Mouse (Mus musculus) embryonic stem cell, embryonic (primary cell): Measurements from ENCODE around the gene 1700016K19Rik.

ENCODE experiments used
- CTCF ChIA-PET, 4 experiments: fragments of 300-600 bp in 2 of 4; fragments of 350-600 bp in 2 of 4; sonication (Branson Sonifier 250); formaldehyde crosslinking; loops; one replicate each; lab custom pipeline; 2022; ENCODE audit warnings: inconsistent platforms in 2 of 4; lab: Charles Lee
- POLR2A ChIA-PET, 4 experiments: fragments of 300-600 bp in 2 of 4; fragments of 350-600 bp in 2 of 4; sonication (Branson Sonifier 250); formaldehyde crosslinking; loops; one replicate each; lab custom pipeline; 2022; ENCODE audit warnings: antibody characterized with exemption in 4 of 4, inconsistent platforms in 1 of 4; lab: Charles Lee

1700016K19Rik gene

DNA sequence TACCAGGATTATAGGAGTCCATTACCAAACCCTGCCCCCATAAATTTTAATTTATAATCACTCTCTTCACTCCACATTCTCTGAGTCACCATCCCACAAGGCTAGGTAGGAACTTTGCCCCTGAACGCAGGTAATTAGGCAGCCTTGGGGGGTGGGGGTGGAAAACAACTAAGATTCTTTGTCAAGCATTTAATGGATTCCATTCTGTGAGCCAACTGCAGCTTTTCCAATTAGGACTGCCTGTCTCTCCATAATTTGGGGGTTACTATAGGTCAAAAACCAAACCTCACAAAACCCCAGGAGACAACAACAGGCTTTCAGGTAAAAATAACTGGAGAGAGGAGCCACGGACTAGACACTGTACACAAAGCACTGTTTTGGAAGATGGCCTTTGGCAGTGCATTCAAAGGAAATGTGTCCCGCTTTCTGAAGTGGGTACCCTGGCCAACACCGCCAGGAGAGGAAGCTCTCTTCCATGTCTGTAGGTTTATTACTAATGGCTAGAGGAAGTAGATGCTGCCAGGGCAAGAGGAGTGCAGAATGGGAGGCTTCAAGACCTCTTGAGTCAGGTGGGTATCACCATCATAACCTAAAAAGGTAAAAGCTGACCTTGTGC lies 41.2 kb downstream of the 1700016K19Rik start:
- CTCF ChIA-PET = interaction anchor here in 1 of 4 experiments (0.5 kb wide), 1 partner anchor 107 kb away, joined by 11 read pairs; no protein-coding TSS in a partner anchor

DNA sequence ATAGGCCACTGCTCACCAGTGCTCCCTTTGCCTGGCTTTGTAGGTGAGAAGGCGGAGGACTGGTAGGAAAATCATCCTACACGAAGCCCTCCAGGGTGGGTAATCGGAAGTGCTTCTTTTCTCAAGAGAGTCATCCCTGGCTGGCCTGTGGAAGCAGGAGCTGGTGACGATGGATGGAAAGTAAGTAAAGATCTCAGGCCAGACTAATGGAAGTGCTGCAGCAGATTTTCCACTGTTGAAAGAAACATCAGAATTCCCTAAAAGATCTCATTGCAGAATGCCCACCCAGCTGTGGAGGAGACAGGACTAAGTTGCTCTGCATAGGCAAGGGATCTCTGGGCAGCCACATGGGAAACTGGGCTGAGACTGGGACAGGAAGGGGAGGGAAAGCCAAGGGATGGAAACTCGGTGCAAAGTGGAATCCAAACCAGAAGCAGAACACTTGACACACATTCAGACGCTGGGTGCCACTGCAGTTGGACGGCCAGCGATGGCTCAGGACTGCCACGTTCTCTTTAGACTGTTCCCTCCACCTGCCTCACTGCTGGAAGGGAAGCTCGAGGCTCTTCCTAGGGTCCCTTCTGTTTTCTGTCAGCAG lies 42.4 kb downstream of the 1700016K19Rik start:
- ChIA-PET CTCF (interaction anchor here in 1 of 4 experiments (0.8 kb wide), 1 partner anchor 39 kb away, joined by 3 read pairs; no protein-coding TSS in a partner anchor), POLR2A (no interaction called here)

More for the DNA sequence above, 41.2 kb downstream of the 1700016K19Rik start:
- POLR2A ChIA-PET = interaction anchor here in 2 of 4 experiments (0.7 to 1.1 kb wide), 3 partner anchors 17 to 259 kb away, joined by 3 to 5 read pairs (median 3); no protein-coding TSS in a partner anchor

DNA sequence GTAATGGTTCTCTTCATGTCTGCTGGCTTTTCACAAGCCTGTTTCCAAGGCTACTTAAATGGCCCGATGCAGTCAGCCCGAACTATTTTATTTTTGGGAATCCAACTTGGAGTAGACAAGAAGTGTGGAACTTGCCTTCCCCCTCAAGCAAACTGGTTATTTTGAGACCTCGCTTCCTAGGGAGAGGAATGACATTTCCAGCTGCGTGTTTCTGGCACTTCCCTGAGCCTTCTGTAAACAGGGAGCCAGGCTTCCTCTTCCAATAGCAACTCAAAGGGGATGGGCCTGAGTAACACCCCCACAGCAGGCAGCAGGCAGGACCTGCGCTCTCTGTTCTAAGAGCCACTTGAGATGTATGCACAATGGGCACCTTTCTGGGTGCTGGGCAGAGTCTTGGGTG lies 43.2 kb downstream of the 1700016K19Rik start:
- POLR2A ChIA-PET = no interaction called here
- CTCF ChIA-PET = no interaction called here

DNA sequence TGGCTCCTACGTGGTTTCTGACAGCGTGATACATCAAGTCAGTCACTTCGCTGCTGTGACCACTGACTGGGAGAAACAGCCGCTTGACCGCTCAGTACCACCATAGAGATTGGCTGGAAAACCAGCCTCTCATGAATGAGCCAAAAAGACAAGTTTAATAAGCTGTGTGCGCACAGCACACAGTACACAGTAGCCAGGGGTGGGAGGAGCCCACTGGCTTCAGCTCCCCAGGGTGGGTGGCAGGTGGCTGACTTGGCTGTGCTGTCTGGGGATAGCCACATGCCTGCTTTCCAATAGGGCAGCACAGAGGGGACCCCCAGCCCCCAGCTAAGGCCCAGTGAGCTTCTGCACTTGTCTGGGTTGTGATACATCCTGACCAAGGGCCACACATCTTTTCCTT lies 44.8 kb downstream of the 1700016K19Rik start:
- CTCF ChIA-PET = no interaction called here
- POLR2A ChIA-PET = interaction anchor here in 1 of 4 experiments (0.5 kb wide), 1 partner anchor 24 kb away, joined by 3 read pairs; no protein-coding TSS in a partner anchor

DNA sequence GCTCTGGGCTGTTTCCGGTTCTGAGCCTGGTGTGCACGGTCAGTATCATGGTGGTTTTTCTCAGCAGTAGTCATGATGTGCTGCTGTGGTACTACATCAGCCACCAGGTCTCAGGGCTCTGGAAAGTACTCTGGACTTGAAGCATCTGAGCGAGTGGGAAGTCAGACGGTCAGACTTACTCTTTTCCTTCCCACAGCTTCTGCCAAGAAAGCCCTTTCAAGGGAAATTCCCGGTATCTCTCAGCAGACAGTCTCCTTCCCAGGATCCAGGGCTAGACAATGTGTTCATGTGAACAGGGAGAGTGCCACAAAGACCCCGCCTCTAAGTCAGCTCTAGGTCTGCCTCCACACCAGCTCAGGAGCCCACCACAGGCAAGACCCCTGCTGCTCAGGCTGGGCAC lies 45.7 kb downstream of the 1700016K19Rik start:
- POLR2A ChIA-PET = no interaction called here
- CTCF ChIA-PET = interaction anchor here in 2 of 4 experiments (0.5 to 0.6 kb wide), 2 partner anchors 11 to 180 kb away, joined by 3 read pairs; no protein-coding TSS in a partner anchor

DNA sequence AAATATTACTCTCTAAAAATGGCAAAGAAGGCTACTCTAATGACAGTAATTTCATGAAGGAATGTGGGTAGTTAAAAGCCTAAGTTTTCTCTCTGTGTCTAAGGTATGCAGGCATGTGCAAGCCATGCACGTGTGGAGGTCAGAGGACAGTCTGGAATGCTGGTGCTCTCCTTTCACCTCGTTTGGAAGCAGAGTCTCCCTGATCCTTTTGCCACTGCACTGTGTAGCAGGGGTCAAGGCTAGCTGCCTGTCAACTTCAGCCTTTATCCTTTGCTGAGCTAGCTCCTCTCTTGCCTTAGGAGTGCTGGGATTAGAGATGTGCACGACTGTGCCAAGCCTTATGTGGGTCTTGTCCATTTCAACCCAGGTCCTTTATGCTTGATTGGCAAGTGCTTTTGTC lies 50.8 kb downstream of the 1700016K19Rik start:
- ChIA-PET CTCF (interaction anchor here in 1 of 4 experiments (0.5 kb wide), 1 partner anchor 19 kb away, joined by 3 read pairs; no protein-coding TSS in a partner anchor), POLR2A (no interaction called here)

DNA sequence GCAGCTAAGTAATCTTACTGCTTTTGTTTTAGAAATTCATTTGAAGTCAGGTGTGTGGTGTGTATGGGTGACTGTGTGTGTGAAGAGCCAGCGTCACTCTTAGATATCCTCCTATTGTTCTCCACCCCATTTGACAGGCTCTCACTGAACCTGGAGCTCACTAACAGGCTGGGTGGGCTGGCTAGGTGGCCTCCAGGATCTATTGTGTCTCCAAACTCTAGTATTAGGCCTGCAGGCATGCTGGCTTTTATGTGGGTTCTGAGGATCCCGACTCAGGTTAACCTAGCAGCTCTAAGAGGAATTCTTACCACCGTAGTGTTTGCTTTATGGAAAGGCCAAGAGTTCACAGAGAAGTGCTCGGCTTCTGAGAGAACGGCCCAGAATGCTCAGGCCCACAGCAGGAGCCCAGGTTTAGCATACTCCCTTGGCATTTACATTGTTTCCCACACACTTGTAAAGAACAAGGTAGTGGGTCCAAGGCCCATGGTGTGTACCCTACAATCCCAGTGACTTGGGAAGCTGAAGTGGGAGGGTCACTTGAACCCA lies 51.3 kb downstream of the 1700016K19Rik start:
- CTCF ChIA-PET = interaction anchor here in 1 of 4 experiments (0.6 kb wide), 1 partner anchor 188 kb away, joined by 4 read pairs; no protein-coding TSS in a partner anchor
- POLR2A ChIA-PET = no interaction called here

DNA sequence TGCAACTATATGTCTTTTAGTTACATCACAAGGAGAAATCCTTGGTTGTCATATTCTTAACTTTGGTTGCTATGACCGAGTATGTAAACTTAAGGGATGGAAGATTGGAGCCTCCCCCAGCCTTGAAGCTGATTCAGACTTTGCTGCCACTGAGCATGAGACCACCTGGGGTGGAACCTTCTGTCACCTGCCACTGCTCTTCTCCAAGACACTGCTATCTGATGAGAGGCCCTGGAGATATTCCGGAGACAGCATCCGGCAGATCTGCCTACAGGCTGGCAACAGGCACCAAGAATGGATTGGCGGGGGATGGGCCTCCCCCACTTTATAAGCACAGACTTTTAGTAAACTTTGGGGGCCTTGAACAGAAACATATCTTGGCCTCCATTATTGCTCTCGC lies 52.8 kb downstream of the 1700016K19Rik start:
- ChIA-PET POLR2A (interaction anchor here in 1 of 4 experiments (0.5 kb wide), 1 partner anchor 494 kb away, joined by 3 read pairs; no protein-coding TSS in a partner anchor), CTCF (interaction anchor here in 1 of 4 experiments (1.1 kb wide), 1 partner anchor 60 kb away, joined by 5 read pairs; no protein-coding TSS in a partner anchor)
